Comparison of ENCODE assay signal across 8 mouse cellular contexts in the genomic region with DNA sequence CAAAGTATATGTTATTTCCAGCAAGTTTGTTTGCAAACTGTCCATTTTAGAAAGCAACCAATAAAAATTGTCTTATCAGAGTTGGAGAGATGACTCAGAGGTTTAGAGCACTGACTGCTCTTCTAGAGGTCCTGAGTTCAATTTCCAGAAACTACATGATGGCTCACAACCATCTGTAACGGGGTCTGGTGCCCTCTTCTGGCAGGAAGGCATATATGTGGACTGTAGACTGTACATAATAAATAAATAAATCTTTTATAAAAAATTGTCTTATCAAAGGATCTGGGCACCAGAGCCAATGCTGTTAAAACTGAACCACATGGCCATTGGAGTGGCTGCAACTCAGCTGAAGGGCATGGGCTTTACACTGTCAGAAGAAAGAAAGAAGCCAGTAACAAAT. TPM values are rescaled to one million over a fixed set of nuclear protein-coding genes. Genes with fewer than 3 reads are reported as not detected.
A peak's percentile ranks its signal among the peaks of the same experiment; 100 is the strongest.
DNase-seq lines count a peak whose midpoint lies in the region; ATAC-seq and TF ChIP-seq lines count a peak whose summit lies in the region.
"Had no signal": no experiment of that assay in that cellular context is flagged by ENCODE, and none has a peak within 500 bp of the region (broad histone marks: within the 10 kb centered on the region; RNA-seq: fewer than 3 reads in every experiment).

No protein-coding gene starts in this region.

- no peak overlapping the region for H3K4me2 ChIP-seq in kidney, embryonic 14.5 days (replicated peaks; ENCODE audit: low read depth, low read length)
- no peak overlapping the region for H3K4me2 ChIP-seq in neural tube, embryonic 15.5 days
- H3K4me2 ChIP-seq: stomach, embryonic 15.5 days had no signal

- H3K9ac ChIP-seq in kidney, embryonic 14.5 days (ENCODE audit: low read depth, low read length) = no peak overlapping the region
- H3K9ac ChIP-seq in neural tube, embryonic 15.5 days (replicated peaks) = no peak overlapping the region
- H3K9ac ChIP-seq: stomach, embryonic 15.5 days had no signal

- H3K4me1 ChIP-seq in kidney, adult 2 months (ENCODE audit: control insufficient read depth, insufficient read depth, low read length) = no peaks in the 10 kb centered on the region
- no peaks in the 10 kb centered on the region for H3K4me1 ChIP-seq in kidney, embryonic 14.5 days (ENCODE audit: control insufficient read depth, insufficient read depth, low read length)
- no peaks in the 10 kb centered on the region for H3K4me1 ChIP-seq in midbrain, embryonic 10.5 days
- H3K4me1 ChIP-seq in neural tube, embryonic 15.5 days = peaks cover 7% of the 10 kb centered on the region; the same call in 1 of the 2 replicates
- H3K4me1 ChIP-seq: stomach, embryonic 15.5 days had no signal

- H3K27ac ChIP-seq in kidney, adult 2 months (ENCODE audit: insufficient read depth, low read depth, low read length) = no peak overlapping the region
- H3K27ac ChIP-seq in kidney, embryonic 14.5 days (ENCODE audit: low read depth, low read length) = no peak overlapping the region
- no peak overlapping the region for H3K27ac ChIP-seq in midbrain, embryonic 10.5 days (replicated peaks)
- no peak overlapping the region for H3K27ac ChIP-seq in neural tube, embryonic 15.5 days (replicated peaks)
- H3K27ac ChIP-seq: stomach, embryonic 15.5 days had no signal

- ATAC-seq in kidney, embryonic 14.5 days (ENCODE audit: low FRiP score, low TSS enrichment) = no peak
- peak; percentile 61 for ATAC-seq in CD4-positive, CD25-positive, alpha-beta regulatory T cell, adult 4 months
- ATAC-seq in neural tube, embryonic 15.5 days (ENCODE audit: low FRiP score) = no peak

- peak; percentile 32 for DNase-seq in kidney, adult 2 months
- peak; percentile 23 for DNase-seq in ZHBTc4 (ENCODE audit: low read depth, low spot score)
- peak; percentile 57 for DNase-seq in lung, postnatal 36 days
- no peak for DNase-seq in midbrain, embryonic 10.5 days (ENCODE audit: low spot score)

- no peaks in the 10 kb centered on the region for H3K9me3 ChIP-seq in kidney, embryonic 14.5 days (ENCODE audit: control insufficient read depth, low read length)
- H3K9me3 ChIP-seq in midbrain, embryonic 10.5 days (replicated peaks) = no peaks in the 10 kb centered on the region
- H3K9me3 ChIP-seq in neural tube, embryonic 15.5 days (replicated peaks) = no peaks in the 10 kb centered on the region
- H3K9me3 ChIP-seq: stomach, embryonic 15.5 days had no signal

- WGBS in kidney, adult 2 months = 56% methylated on average over 1 of the region's 1 CpGs
- WGBS in kidney, embryonic 14.5 days = 86% methylated on average over 1 of the region's 1 CpGs
- WGBS in midbrain, embryonic 10.5 days = 90% methylated on average over 1 of the region's 1 CpGs
- whole genome bisulfite sequencing in neural tube, embryonic 15.5 days = 84% methylated on average over 1 of the region's 1 CpGs

- no peak for TF ChIP-seq POLR2A in kidney, adult 2 months (IDR thresholded peaks at IDR 0.05; ENCODE audit: low read depth, low read length)

- H3K4me3 ChIP-seq in kidney, adult 2 months (ENCODE audit: insufficient read depth, low read depth, low read length) = no peak overlapping the region
- H3K4me3 ChIP-seq in kidney, embryonic 14.5 days (ENCODE audit: low read length) = no peak overlapping the region
- H3K4me3 ChIP-seq in midbrain, embryonic 10.5 days = no peak overlapping the region
- no peak overlapping the region for H3K4me3 ChIP-seq in neural tube, embryonic 15.5 days (replicated peaks)
- H3K4me3 ChIP-seq: stomach, embryonic 15.5 days had no signal

- peaks cover 4% of the 10 kb centered on the region for H3K36me3 ChIP-seq in kidney, adult 2 months (ENCODE audit: control insufficient read depth, insufficient read depth, low read length)
- peaks cover 48% of the 10 kb centered on the region for H3K36me3 ChIP-seq in kidney, embryonic 14.5 days (ENCODE audit: control insufficient read depth, insufficient read depth, low read length)
- peaks cover 49% of the 10 kb centered on the region for H3K36me3 ChIP-seq in midbrain, embryonic 10.5 days
- peaks cover 50% of the 10 kb centered on the region for H3K36me3 ChIP-seq in neural tube, embryonic 15.5 days

- peak; percentile 26; the same call in 1 of the 2 replicates for TF ChIP-seq CTCF in kidney, adult 2 months (conservative IDR thresholded peaks at IDR 0.05; ENCODE audit: insufficient read depth, insufficient read length, low read depth, low read length)

- no peaks in the 10 kb centered on the region for H3K27me3 ChIP-seq in kidney, adult 2 months (replicated peaks; ENCODE audit: control insufficient read depth, insufficient read depth, low read length)
- no peaks in the 10 kb centered on the region for H3K27me3 ChIP-seq in kidney, embryonic 14.5 days (ENCODE audit: control insufficient read depth, insufficient read depth, low read length)
- no peaks in the 10 kb centered on the region for H3K27me3 ChIP-seq in midbrain, embryonic 10.5 days (ENCODE audit: low read depth, poor library complexity, severe bottlenecking)
- no peaks in the 10 kb centered on the region for H3K27me3 ChIP-seq in neural tube, embryonic 15.5 days (replicated peaks)
- H3K27me3 ChIP-seq: stomach, embryonic 15.5 days had no signal

RNA-seq across cellular contexts. Expression of gene Cdadc1, which starts 7.1 kb away (rescaled TPM):
- polyA plus RNA-seq in kidney, adult 2 months (2012; rRNA removed) = 6.1 and 10.8 TPM in 2 replicates
- polyA plus RNA-seq in kidney, embryonic 14.5 days (2014; fragmentation: Nextera tagmentation; extraction: Ambion mirVana) = 25.7 and 35.5 TPM in 2 replicates
- 10 to 100 TPM; 42.8 to 44.7 TPM for polyA plus RNA-seq in CD4-positive, CD25-positive, alpha-beta regulatory T cell, adult 4 months (2017; shearing (Covaris generic))
- polyA plus RNA-seq in midbrain, embryonic 10.5 days (2016; fragmentation: Nextera tagmentation; extraction: Ambion mirVana) = 26.9 and 28.9 TPM in 2 replicates
- polyA plus RNA-seq in neural tube, embryonic 15.5 days (2015; fragmentation: Nextera tagmentation; extraction: Ambion mirVana) = 31.1 and 37.6 TPM in 2 replicates

RNA-seq across cellular contexts. Expression of gene Shisa2, which starts 34.5 kb away (rescaled TPM):
- polyA plus RNA-seq in kidney, adult 2 months (2012; rRNA removed) = 3.2 and 3.5 TPM in 2 replicates
- 19.0 and 24.6 TPM in 2 replicates for polyA plus RNA-seq in kidney, embryonic 14.5 days (2014; fragmentation: Nextera tagmentation; extraction: Ambion mirVana)
- polyA plus RNA-seq in CD4-positive, CD25-positive, alpha-beta regulatory T cell, adult 4 months (2017; shearing (Covaris generic)) = not detected
- polyA plus RNA-seq in midbrain, embryonic 10.5 days (2016; fragmentation: Nextera tagmentation; extraction: Ambion mirVana) = 7.6 and 8.8 TPM in 2 replicates
- polyA plus RNA-seq in neural tube, embryonic 15.5 days (2015; fragmentation: Nextera tagmentation; extraction: Ambion mirVana) = 6.0 and 12.5 TPM in 2 replicates
